In the genomic region with DNA sequence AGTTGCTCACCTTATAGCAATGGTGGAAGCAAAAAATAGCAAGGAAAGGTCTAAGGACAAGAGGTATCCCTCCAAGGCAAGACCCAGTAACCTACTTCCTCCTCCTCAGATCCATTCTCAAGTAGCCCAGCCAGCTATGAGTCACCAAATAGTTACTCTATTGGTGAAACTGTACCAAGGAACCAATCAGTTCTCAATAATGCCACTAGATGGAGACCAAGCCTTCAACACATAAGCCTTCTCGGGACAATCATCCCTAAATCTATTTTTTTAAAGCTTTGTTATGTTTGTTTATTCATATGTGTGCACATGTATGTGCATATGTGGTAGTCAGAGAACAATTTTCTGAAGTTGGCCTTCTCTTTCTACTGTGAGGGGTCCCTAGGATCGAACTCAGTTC, we compare ENCODE assay signal across 18 mouse cellular contexts.
A peak's percentile ranks its signal among the peaks of the same experiment; 100 is the strongest.
DNase-seq lines count a peak whose midpoint lies in the region; ATAC-seq and TF ChIP-seq lines count a peak whose summit lies in the region.
"Had no signal": no experiment of that assay in that cellular context is flagged by ENCODE, and none has a peak within 500 bp of the region (broad histone marks: within the 10 kb centered on the region; RNA-seq: fewer than 3 reads in every experiment).

No protein-coding gene starts in this region.

- H3K27ac ChIP-seq in embryonic facial prominence, embryonic 11.5 days (replicated peaks; ENCODE audit: low read depth, low read length): no peak overlapping the region
- H3K27ac ChIP-seq in embryonic facial prominence, embryonic 10.5 days (replicated peaks): no peak overlapping the region
- no peak overlapping the region for H3K27ac ChIP-seq in intestine, postnatal 0 days (ENCODE audit: low read depth, low read length)
- H3K27ac ChIP-seq in intestine, embryonic 16.5 days (ENCODE audit: low read length): no peak overlapping the region
- no peak overlapping the region for H3K27ac ChIP-seq in lung, postnatal 0 days (ENCODE audit: low read length)
- H3K27ac ChIP-seq: liver, embryonic 14.5 days; midbrain, embryonic 12.5 days had no signal

- no peaks in the 10 kb centered on the region for H3K36me3 ChIP-seq in embryonic facial prominence, embryonic 11.5 days (replicated peaks; ENCODE audit: control insufficient read depth, insufficient read depth, low read depth, low read length)
- no peaks in the 10 kb centered on the region for H3K36me3 ChIP-seq in embryonic facial prominence, embryonic 10.5 days (replicated peaks)
- H3K36me3 ChIP-seq in intestine, postnatal 0 days (ENCODE audit: control insufficient read depth, insufficient read depth): no peaks in the 10 kb centered on the region
- H3K36me3 ChIP-seq in intestine, embryonic 16.5 days (ENCODE audit: control insufficient read depth, insufficient read depth, low read length): no peaks in the 10 kb centered on the region
- H3K36me3 ChIP-seq in lung, postnatal 0 days (ENCODE audit: insufficient read depth, low read length): no peaks in the 10 kb centered on the region
- H3K36me3 ChIP-seq: midbrain, embryonic 12.5 days had no signal

- TF ChIP-seq CTCF in intestine, postnatal 0 days (IDR thresholded peaks at IDR 0.05; ENCODE audit: low read depth): peak; percentile 31; the same call in 1 of the 2 replicates
- peak; percentile 22; the same call in 1 of the 2 replicates for TF ChIP-seq CTCF in lung, postnatal 0 days (IDR thresholded peaks at IDR 0.05)
- peak; percentile 13; the same call in 1 of the 2 replicates for TF ChIP-seq CTCF in brain, embryonic 14.5 days (IDR thresholded peaks at IDR 0.05; ENCODE audit: borderline replicate concordance, extremely low read depth, insufficient read depth, insufficient read length)

- ATAC-seq in embryonic facial prominence, embryonic 11.5 days (replicated peaks; ENCODE audit: insufficient number of reproducible peaks, low FRiP score, low TSS enrichment, low read depth): no peak
- no peak for ATAC-seq in intestine, postnatal 0 days
- no peak for ATAC-seq in intestine, embryonic 16.5 days
- ATAC-seq in lung, postnatal 0 days: no peak

- no peaks in the 10 kb centered on the region for H3K4me1 ChIP-seq in embryonic facial prominence, embryonic 11.5 days (ENCODE audit: control insufficient read depth, insufficient read depth, low read length)
- H3K4me1 ChIP-seq in embryonic facial prominence, embryonic 10.5 days: no peaks in the 10 kb centered on the region
- H3K4me1 ChIP-seq in intestine, postnatal 0 days (replicated peaks; ENCODE audit: control insufficient read depth, insufficient read depth, low read length): no peaks in the 10 kb centered on the region
- no peaks in the 10 kb centered on the region for H3K4me1 ChIP-seq in intestine, embryonic 16.5 days (ENCODE audit: control insufficient read depth, insufficient read depth, low read length)
- H3K4me1 ChIP-seq in lung, postnatal 0 days (ENCODE audit: insufficient read depth, low read depth, low read length): no peaks in the 10 kb centered on the region
- H3K4me1 ChIP-seq: midbrain, embryonic 12.5 days had no signal

- TF ChIP-seq EP300 in lung, postnatal 0 days (IDR thresholded peaks at IDR 0.05): no peak

- DNase-seq in embryonic facial prominence, embryonic 11.5 days (ENCODE audit: low spot score): peak; percentile 5
- DNase-seq in embryonic facial prominence, embryonic 10.5 days (ENCODE audit: low spot score): no peak
- no peak for DNase-seq in lung, postnatal 0 days (ENCODE audit: low spot score)
- no peak for DNase-seq in lung, postnatal 4 days
- no peak for DNase-seq in brain, embryonic 14.5 days (ENCODE audit: low read depth)
- no peak for DNase-seq in natural killer cell, adult 2 months (ENCODE audit: low spot score in 2 of 2)
- DNase-seq: adrenal gland, postnatal 10 days; B cell, adult 2 months; cerebellum, adult 11 months; kidney, adult 8-10 months; kidney, postnatal 25 days; thymus, adult 2 months; thymus, postnatal 4 days had no signal

- no peak overlapping the region for H3K4me2 ChIP-seq in embryonic facial prominence, embryonic 11.5 days (ENCODE audit: low read depth, low read length)
- no peak overlapping the region for H3K4me2 ChIP-seq in intestine, postnatal 0 days (replicated peaks; ENCODE audit: low read depth)
- H3K4me2 ChIP-seq in intestine, embryonic 16.5 days (ENCODE audit: low read depth, low read length): no peak overlapping the region
- no peak overlapping the region for H3K4me2 ChIP-seq in lung, postnatal 0 days (replicated peaks; ENCODE audit: low read depth, low read length)
- H3K4me2 ChIP-seq: heart, embryonic 11.5 days; midbrain, embryonic 12.5 days had no signal

- TF ChIP-seq POLR2A in brain, embryonic 14.5 days (IDR thresholded peaks at IDR 0.05; ENCODE audit: borderline replicate concordance, extremely low read depth, insufficient read depth, insufficient read length, poor library complexity, severe bottlenecking): no peak

- no peaks in the 10 kb centered on the region for H3K27me3 ChIP-seq in embryonic facial prominence, embryonic 11.5 days (ENCODE audit: control insufficient read depth, insufficient read depth, low read length)
- H3K27me3 ChIP-seq in embryonic facial prominence, embryonic 10.5 days (replicated peaks; ENCODE audit: low read depth, poor library complexity, severe bottlenecking): no peaks in the 10 kb centered on the region
- H3K27me3 ChIP-seq in intestine, postnatal 0 days (replicated peaks; ENCODE audit: control insufficient read depth, insufficient read depth, low read length): no peaks in the 10 kb centered on the region
- no peaks in the 10 kb centered on the region for H3K27me3 ChIP-seq in intestine, embryonic 16.5 days (replicated peaks; ENCODE audit: control insufficient read depth, insufficient read depth, low read length)
- H3K27me3 ChIP-seq in lung, postnatal 0 days (replicated peaks; ENCODE audit: insufficient read depth, low read length): no peaks in the 10 kb centered on the region
- H3K27me3 ChIP-seq: midbrain, embryonic 12.5 days had no signal

- H3K9me3 ChIP-seq in embryonic facial prominence, embryonic 11.5 days (replicated peaks; ENCODE audit: control insufficient read depth, low read length): no peaks in the 10 kb centered on the region
- no peaks in the 10 kb centered on the region for H3K9me3 ChIP-seq in embryonic facial prominence, embryonic 10.5 days
- no peaks in the 10 kb centered on the region for H3K9me3 ChIP-seq in intestine, postnatal 0 days (ENCODE audit: control insufficient read depth)
- no peaks in the 10 kb centered on the region for H3K9me3 ChIP-seq in intestine, embryonic 16.5 days (ENCODE audit: control insufficient read depth, low read length)
- no peaks in the 10 kb centered on the region for H3K9me3 ChIP-seq in lung, postnatal 0 days (ENCODE audit: low read length)
- H3K9me3 ChIP-seq: midbrain, embryonic 12.5 days had no signal

- H3K4me3 ChIP-seq in embryonic facial prominence, embryonic 11.5 days (ENCODE audit: low read depth, low read length): no peak overlapping the region
- no peak overlapping the region for H3K4me3 ChIP-seq in embryonic facial prominence, embryonic 10.5 days
- H3K4me3 ChIP-seq in intestine, postnatal 0 days (ENCODE audit: low read depth, low read length): no peak overlapping the region
- H3K4me3 ChIP-seq in intestine, embryonic 16.5 days (ENCODE audit: low read length): no peak overlapping the region
- H3K4me3 ChIP-seq in lung, postnatal 0 days (ENCODE audit: low read depth, low read length): no peak overlapping the region
- H3K4me3 ChIP-seq: midbrain, embryonic 12.5 days had no signal

- WGBS in embryonic facial prominence, embryonic 11.5 days: 80% methylated on average over 2 of the region's 2 CpGs
- WGBS in embryonic facial prominence, embryonic 10.5 days: 81% methylated on average over 2 of the region's 2 CpGs
- WGBS in intestine, postnatal 0 days: 86% methylated on average over 2 of the region's 2 CpGs
- WGBS in intestine, embryonic 16.5 days: 87% methylated on average over 2 of the region's 2 CpGs
- 73% methylated on average over 2 of the region's 2 CpGs for WGBS in lung, postnatal 0 days

- H3K9ac ChIP-seq in embryonic facial prominence, embryonic 11.5 days (replicated peaks; ENCODE audit: low read length): no peak overlapping the region
- H3K9ac ChIP-seq in intestine, postnatal 0 days (ENCODE audit: low read depth, low read length): no peak overlapping the region
- no peak overlapping the region for H3K9ac ChIP-seq in intestine, embryonic 16.5 days (ENCODE audit: low read depth, low read length)
- no peak overlapping the region for H3K9ac ChIP-seq in lung, postnatal 0 days (replicated peaks; ENCODE audit: low read depth)
- H3K9ac ChIP-seq: liver, embryonic 14.5 days; midbrain, embryonic 12.5 days had no signal
